Mouse (Mus musculus) embryonic facial prominence, embryonic 14.5 days (tissue): ENCODE data around the gene Map1s. TPM values are rescaled to one million over a fixed set of nuclear protein-coding genes. Genes with fewer than 3 reads are reported as not detected.

Experiments used
- ATAC-seq: fragments of 200-750 bp; cut with Nextera tagmentation; 2 replicates; pipeline ENCODE4 v1.8.0; 2017; ENCODE audit warnings: low read depth, moderate number of reproducible peaks, moderate TSS enrichment
- DNase-seq: peaks from one replicate; pipeline ENCODE4 v3.0.0-alpha.2; 2015; ENCODE audit warnings: low spot score
- H3K27ac ChIP-seq: fragments of 300-500 bp; sonication (generic); replicated peaks from 2 replicates; pipeline ENCODE4 v1.5.1; 2014; ENCODE audit warnings: low read depth, mild to moderate bottlenecking, low read length, moderate library complexity
- H3K27me3 ChIP-seq: fragments of 300-500 bp; sonication (generic); replicated peaks from 2 replicates; pipeline ENCODE4 v1.6.1; 2014; ENCODE audit warnings: low read length; ENCODE audit not compliant: control insufficient read depth, insufficient read depth
- H3K36me3 ChIP-seq: fragments of 300-500 bp; sonication (generic); 2 replicates; pipeline ENCODE4 v1.6.1; 2014; ENCODE audit warnings: low read length, mixed read lengths; ENCODE audit not compliant: control insufficient read depth, insufficient read depth
- H3K4me1 ChIP-seq: fragments of 300-500 bp; sonication (generic); 2 replicates; pipeline ENCODE4 v1.6.1; 2014; ENCODE audit warnings: antibody characterized with exemption, low read length; ENCODE audit not compliant: control insufficient read depth, insufficient read depth
- H3K4me2 ChIP-seq: fragments of 300-500 bp; sonication (generic); 2 replicates; pipeline ENCODE4 v1.6.1; 2014; ENCODE audit warnings: low read depth, mild to moderate bottlenecking, low read length, moderate library complexity, mixed read lengths
- H3K4me3 ChIP-seq: fragments of 300-500 bp; sonication (generic); 2 replicates; pipeline ENCODE4 v1.5.1; 2014; ENCODE audit warnings: low read depth, mild to moderate bottlenecking, low read length
- H3K9ac ChIP-seq: fragments of 300-500 bp; sonication (generic); 2 replicates; pipeline ENCODE4 v1.6.1; 2014; ENCODE audit warnings: low read depth, mild to moderate bottlenecking, low read length, moderate library complexity, mixed read lengths
- H3K9me3 ChIP-seq: fragments of 300-500 bp; sonication (generic); 2 replicates; pipeline ENCODE4 v1.6.1; 2016; ENCODE audit warnings: low read length; ENCODE audit not compliant: control insufficient read depth
- WGBS: fragments of 180-500 bp; shearing (Covaris S2); extraction: QIAGEN DNeasy Blood & Tissue Kit; methylation state at CpG from one replicate; pipeline ENCODE4 v1.1.7; 2014; 5-methylcytosine and 5-hydroxymethylcytosine counted together
- polyA plus RNA-seq: library from polyadenylated mRNA; unstranded; fragments of >200 nt; fragmentation: Nextera tagmentation; extraction: Ambion mirVana; gene quantifications from 2 replicates; pipeline ENCODE4 v1.2.1, GENCODE M21; 2014

The Map1s gene
- polyA plus RNA-seq, 1 experiment from 2014 or later, result 41.3 TPM

DNA sequence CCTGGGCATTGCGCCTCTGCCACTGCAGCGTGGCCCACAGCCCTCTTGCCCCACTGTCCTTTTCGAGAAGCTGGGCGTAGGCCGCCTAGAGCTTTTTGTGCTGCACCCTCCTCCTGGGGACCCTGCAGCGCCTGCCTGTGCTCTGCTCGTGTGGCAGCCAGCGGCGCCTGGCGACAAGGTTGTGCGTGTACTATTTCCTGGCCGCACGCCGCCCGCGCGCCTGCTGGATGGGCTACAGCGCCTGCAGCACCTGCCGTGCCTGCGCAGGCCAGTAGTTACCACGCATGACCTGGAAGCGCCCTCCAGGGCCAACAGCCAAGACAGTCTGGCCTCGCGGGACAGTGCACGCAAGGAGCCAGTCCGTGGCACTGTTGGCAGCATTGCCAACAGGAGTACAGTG, 7.8 kb downstream of the Map1s start:
- Histone ChIP-seq H3K9me3 (no peaks in the 10 kb centered on the region), H3K27me3 (no peaks in the 10 kb centered on the region), H3K27ac (no peak overlapping the region), H3K4me2 (no peak overlapping the region), H3K9ac (no peak overlapping the region), H3K36me3 (peaks cover 81% of the 10 kb centered on the region), H3K4me1 (no peaks in the 10 kb centered on the region), H3K4me3 (no peak overlapping the region)
- DNase-seq (no peak), ATAC-seq (no peak)
- WGBS, result 95% methylated on average over 26 of the region's 26 CpGs

DNA sequence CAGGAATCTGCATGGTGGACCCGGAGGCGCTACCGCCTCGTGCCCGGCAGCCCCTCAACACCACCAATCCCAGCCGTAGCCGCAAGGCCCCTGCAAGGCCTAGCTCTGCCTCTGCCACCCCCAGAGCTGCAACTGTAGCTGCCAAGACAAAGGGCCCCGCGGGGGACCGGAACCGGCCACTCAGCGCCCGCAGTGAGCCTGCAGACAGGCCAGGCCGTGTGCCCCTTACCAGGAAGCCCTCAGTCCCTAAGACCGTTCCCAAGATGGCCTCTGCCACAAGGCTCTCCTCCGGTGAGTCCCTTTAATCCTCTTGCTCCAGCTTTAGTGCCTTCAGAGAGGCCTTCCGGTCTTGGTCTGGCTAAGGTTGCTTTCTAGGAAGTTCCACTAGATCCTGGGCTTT, 9.0 kb downstream of the Map1s start:
- Histone ChIP-seq H3K36me3 (peaks cover 86% of the 10 kb centered on the region), H3K27ac (no peak overlapping the region), H3K4me2 (no peak overlapping the region), H3K4me1 (no peaks in the 10 kb centered on the region), H3K4me3 (no peak overlapping the region), H3K9me3 (no peaks in the 10 kb centered on the region), H3K27me3 (no peaks in the 10 kb centered on the region), H3K9ac (no peak overlapping the region)
- ATAC-seq, result no peak
- 94% methylated on average over 14 of the region's 17 CpGs for WGBS
- no peak for DNase-seq

DNA sequence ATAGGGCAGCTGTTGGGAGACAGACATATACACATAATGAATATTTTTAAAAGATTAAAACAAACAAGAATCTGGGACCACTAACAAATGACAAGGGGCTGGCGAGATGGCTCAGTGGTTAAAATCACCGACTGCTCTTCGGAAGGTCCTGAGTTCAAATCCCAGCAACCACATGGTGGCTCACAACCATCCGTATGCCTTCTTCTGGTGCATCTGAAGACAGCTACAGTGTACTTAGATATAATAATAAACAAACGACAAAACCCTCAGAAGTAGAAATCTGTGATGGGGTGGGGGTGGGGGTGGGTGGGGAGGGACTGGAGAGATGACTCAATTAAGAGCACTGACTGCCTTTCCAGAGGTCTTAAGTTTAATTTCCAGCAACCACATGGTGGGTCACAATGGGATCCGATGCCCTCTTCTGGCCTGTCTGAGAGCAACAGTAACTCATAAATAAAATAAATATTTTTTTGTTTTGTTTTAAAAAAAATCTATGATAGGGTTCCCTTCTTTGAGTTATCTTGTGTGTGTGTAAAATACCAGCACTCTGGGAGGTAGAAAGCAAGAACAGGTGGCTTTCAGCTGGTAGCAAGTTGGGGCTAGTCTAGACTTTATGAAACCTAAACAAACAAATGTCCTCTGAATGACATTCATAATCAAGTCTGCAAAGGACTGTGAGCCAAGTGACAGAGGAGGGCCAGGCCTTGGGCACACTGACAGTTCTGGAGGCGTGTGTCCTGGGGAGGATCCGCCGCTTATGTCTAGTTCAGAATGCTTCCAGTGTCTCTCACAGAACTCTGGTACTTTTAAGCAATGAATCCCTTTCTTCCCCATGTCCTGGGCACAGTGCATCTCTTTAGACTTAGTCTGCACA, 14.6 kb downstream of the Map1s start:
- ATAC-seq (no peak), DNase-seq (no peak)
- Histone ChIP-seq H3K4me3 (no peak overlapping the region), H3K4me2 (no peak overlapping the region), H3K4me1 (no peaks in the 10 kb centered on the region), H3K9me3 (no peaks in the 10 kb centered on the region), H3K27ac (no peak overlapping the region), H3K27me3 (no peaks in the 10 kb centered on the region), H3K9ac (no peak overlapping the region), H3K36me3 (peaks cover 48% of the 10 kb centered on the region)
- 89% methylated on average over 9 of the region's 9 CpGs for WGBS

DNA sequence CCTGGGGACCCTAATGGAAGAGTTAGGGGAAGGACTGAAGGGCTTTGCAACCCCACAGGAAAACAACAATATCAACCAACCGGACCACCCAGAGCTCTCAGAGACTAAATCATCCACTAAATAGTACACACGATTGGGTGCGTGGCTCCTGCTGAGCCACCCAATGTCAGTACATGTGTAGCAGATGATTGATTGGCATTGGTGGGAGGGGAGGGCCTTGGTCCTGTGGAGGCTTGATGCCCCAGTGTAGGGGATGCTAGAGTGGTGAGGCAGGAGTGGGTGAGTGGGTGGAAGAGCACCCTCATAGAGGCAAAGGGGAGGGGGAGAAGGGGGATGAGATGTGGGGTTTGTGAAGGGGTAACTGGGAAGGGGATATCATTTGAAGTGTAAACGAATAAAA, 18.4 kb downstream of the Map1s start:
- WGBS, result 84% methylated on average over 4 of the region's 4 CpGs
- Histone ChIP-seq H3K9me3 (no peaks in the 10 kb centered on the region), H3K4me3 (no peak overlapping the region), H3K27ac (no peak overlapping the region), H3K9ac (no peak overlapping the region), H3K4me2 (no peak overlapping the region), H3K36me3 (peaks cover 10% of the 10 kb centered on the region), H3K4me1 (no peaks in the 10 kb centered on the region), H3K27me3 (no peaks in the 10 kb centered on the region)
- DNase-seq (no peak), ATAC-seq (no peak)

DNA sequence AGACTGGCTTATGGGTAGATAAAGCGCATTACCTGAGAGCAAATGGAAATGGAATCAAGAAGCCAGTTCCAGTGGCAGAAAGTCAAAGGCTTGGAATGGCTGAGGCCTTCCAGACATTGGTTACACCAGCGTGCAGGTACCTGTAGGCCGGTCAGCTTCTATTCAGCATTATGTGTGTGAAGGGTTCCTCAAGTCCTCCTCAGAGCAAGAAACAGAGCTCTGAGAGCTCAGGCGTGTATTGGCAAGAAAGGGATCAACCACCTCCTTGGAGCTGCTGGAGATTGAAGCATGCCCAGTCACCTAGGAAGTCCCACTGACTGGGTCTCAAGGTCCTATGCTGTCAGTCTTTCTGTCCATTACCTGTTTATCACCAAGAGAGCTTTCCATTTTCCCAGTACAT, 20.0 kb downstream of the Map1s start:
- Histone ChIP-seq H3K4me2 (no peak overlapping the region), H3K27me3 (no peaks in the 10 kb centered on the region), H3K9ac (no peak overlapping the region), H3K4me3 (no peak overlapping the region), H3K27ac (no peak overlapping the region), H3K4me1 (no peaks in the 10 kb centered on the region), H3K36me3 (peaks cover 9% of the 10 kb centered on the region), H3K9me3 (no peaks in the 10 kb centered on the region)
- no peak for ATAC-seq
- no peak for DNase-seq
- 92% methylated on average over 4 of the region's 4 CpGs for WGBS

DNA sequence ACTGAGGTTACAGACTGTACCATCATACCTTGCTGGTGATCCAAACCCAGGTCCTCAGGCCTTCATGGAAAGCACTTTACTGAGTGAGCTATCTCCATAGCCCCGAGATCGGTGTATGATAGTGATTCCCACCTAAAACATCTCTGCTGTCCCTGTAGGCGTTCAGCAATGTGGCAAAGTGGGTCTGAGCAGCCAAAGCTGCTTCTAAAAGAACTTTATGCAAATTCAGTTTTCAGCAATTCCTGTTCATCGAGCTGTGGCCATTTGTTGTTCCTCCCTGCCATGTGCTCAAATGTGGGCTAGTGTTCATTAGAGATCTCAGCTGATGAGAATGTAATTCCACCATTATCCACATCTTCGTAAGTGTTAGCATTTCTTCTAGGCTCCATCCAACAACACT, 20.7 kb downstream of the Map1s start:
- no peak overlapping the region for H3K9ac ChIP-seq
- H3K4me3 ChIP-seq, result no peak overlapping the region
- DNase-seq, result no peak
- H3K4me2 ChIP-seq, result no peak overlapping the region
- ATAC-seq, result no peak
- no peaks in the 10 kb centered on the region for H3K27me3 ChIP-seq
- H3K36me3 ChIP-seq, result 0 out of 2 replicates have a peak, but pooled peaks cover 4% of the 10 kb centered on the region
- 93% methylated on average over 5 of the region's 5 CpGs for WGBS
- no peaks in the 10 kb centered on the region for H3K4me1 ChIP-seq
- no peaks in the 10 kb centered on the region for H3K9me3 ChIP-seq
- no peak overlapping the region for H3K27ac ChIP-seq

DNA sequence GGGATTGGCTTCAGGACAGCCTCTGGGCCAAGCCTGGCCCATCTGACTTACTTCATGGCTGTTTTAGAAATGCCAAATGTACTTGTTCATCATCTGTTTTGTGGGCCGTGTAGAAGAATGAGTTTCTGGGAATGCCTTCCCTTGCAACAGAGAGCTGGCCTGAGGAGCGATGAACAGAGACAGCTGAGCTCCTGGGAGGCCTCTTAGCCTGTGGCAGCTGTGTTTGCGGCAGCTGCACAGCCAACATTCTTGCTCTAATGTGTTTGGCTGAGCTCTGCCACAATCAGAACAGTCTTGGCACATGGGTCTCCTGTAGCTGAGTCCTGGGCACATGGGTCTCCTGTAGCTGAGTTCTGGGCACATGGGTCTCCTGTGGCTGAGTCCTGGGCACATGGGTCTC, 22.4 kb downstream of the Map1s start:
- H3K27me3 ChIP-seq, result no peaks in the 10 kb centered on the region
- no peaks in the 10 kb centered on the region for H3K36me3 ChIP-seq
- H3K4me3 ChIP-seq, result no peak overlapping the region
- H3K27ac ChIP-seq, result 0 out of 2 replicates have a peak overlapping the region, but pooled peaks have one; percentile 15
- ATAC-seq (peak; percentile 80), DNase-seq (peak; percentile 86)
- WGBS, result 69% methylated on average over 3 of the region's 3 CpGs
- no peaks in the 10 kb centered on the region for H3K9me3 ChIP-seq
- H3K9ac ChIP-seq, result no peak overlapping the region
- H3K4me2 ChIP-seq, result no peak overlapping the region
- H3K4me1 ChIP-seq, result no peaks in the 10 kb centered on the region

DNA sequence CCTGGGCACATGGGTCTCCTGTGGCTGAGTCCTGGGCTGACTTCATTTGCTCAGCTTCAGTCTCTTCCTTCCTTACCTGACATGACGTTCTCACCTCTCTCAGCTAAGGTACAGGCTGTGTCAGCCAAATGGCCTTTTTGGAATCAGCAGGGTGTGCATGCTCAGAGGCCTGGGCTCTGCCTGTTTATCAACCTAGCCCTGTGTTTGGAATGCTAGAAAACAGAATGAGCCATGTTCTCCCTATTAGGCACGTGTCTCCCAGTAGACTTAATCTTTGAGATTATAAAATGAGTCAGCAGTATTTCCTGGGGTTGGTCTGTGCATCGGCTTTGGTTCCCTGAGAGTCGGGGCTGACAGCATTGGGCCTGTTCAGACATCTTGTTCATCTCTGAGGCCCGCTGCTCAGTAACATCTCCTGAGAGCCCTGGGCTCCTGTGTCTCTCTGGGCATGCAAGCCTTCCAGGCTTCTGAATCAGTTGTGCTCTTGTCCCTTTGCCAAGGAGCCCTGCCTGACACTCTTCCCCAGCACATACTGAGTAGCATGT, 23.1 kb downstream of the Map1s start:
- Histone ChIP-seq H3K36me3 (no peaks in the 10 kb centered on the region), H3K27ac (no peak overlapping the region), H3K9me3 (no peaks in the 10 kb centered on the region), H3K27me3 (no peaks in the 10 kb centered on the region), H3K4me1 (no peaks in the 10 kb centered on the region), H3K4me2 (no peak overlapping the region), H3K4me3 (no peak overlapping the region), H3K9ac (no peak overlapping the region)
- DNase-seq (no peak), ATAC-seq (no peak)
- WGBS, result 68% methylated on average over 5 of the region's 5 CpGs

DNA sequence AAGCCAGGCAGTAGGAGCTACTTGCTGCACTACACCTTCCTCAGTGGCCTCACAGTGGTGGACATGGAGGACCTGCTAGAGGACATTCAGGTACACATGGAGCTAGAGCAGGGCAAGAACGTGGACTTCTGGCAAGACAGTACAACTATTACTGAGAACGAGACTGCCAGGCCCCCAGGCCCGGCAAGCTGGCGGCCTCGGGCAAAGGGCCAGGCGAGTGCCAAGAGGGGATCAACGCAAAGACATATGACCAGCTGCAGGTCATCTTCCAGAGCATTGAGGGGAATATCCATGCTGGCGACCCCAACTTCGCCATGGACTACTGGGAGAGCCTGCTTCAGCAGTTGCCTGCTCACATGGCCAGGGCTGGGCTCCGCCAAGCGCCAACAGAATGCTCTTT, 26.0 kb downstream of the Map1s start:
- no peaks in the 10 kb centered on the region for H3K9me3 ChIP-seq
- H3K9ac ChIP-seq, result no peak overlapping the region
- no peaks in the 10 kb centered on the region for H3K36me3 ChIP-seq
- H3K27ac ChIP-seq, result no peak overlapping the region
- 92% methylated on average over 11 of the region's 11 CpGs for WGBS
- no peak for ATAC-seq
- no peaks in the 10 kb centered on the region for H3K4me1 ChIP-seq
- H3K4me2 ChIP-seq, result no peak overlapping the region
- H3K4me3 ChIP-seq, result no peak overlapping the region
- H3K27me3 ChIP-seq, result no peaks in the 10 kb centered on the region
- DNase-seq, result no peak
